Mouse (Mus musculus): ENCODE measurements around the gene Best3.

Best3 gene

DNA sequence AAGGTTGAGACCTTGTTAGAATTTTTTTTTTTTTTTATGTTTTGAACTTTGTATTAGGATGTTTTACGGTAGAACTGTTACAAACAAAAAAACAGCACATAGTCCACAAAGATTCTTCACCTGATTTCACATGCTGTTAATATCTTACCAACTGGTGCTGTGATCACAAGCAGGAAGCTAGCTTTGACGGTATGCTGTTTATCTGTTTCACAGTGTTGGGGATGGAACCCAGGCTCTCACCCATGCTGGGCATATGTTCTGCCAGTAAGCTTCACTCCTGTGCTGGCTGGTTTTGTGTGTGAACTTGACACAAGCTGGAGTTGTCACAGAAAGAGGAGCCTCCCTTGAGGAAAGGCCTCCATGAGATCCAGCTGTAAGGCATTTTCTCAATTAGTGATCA is 8.3 kb upstream of the Best3 start:
- no peak for DNase-seq (ENCODE audit: low read depth in 2 of 2, low spot score in 2 of 2)

DNA sequence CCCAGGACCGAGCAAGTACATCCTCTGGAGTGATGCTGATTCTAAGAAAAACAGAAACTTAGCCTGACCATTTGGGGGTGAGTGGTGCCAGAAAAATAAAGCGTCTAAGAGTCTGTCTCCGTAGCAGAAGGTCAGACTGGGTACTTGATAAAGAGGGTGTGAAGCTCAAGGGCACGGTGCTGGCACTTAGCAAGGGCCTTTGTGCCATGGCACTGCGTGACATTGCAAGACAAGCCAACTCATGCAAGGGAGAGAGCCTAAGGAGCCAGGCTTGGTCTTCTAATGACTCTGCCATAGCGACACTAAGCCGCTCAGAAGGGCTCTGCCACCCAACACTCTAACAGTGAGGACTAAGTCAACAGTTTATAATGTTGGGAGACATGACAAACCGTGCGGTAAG is 7.3 kb upstream of the Best3 start:
- DNase-seq (ENCODE audit: low read depth in 2 of 2, low spot score in 2 of 2) = no peak

DNA sequence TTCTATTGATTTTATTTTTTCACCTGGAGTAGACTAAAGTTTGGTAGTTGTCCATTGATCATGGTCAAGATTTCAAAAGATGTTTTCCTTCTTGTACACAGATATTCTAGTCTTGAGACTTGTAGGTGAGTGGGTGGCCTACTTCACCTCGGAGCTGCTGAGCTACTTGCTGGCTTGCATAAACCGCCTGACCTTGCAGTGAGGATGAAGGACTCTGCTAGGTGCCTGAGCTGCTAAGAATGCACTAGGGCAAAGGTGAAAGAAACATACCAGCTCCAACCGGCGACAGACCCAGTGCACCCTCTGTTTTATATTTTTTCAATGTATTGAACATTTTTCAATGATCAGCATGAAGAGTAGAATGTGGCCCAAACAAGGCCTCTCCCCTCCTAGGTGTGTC is 5.8 kb upstream of the Best3 start:
- no peak for DNase-seq (ENCODE audit: low read depth in 2 of 2, low spot score in 2 of 2)

DNA sequence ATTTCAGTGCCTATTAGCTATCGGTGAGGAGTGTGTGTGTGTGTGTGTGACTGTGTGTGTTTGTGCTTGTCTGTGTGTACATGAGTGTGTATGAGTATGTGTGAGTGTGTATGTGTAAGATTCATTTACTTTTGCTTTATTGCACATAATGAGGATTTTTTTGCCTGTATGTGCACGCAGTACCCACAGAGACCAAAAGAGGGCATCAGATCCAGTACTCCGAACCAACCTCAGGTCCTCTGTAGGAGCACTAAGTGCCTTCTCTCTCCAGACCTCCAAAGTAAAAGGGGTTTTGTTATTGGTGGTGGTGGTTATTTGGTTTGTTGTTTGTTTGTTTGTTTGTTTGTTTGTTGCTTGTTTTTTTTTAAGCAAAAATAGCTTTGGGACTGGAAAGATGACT is 5.2 kb upstream of the Best3 start:
- DNase-seq (ENCODE audit: low read depth in 2 of 2, low spot score in 2 of 2) = peak in 1 of 2 experiments; percentile 8

DNA sequence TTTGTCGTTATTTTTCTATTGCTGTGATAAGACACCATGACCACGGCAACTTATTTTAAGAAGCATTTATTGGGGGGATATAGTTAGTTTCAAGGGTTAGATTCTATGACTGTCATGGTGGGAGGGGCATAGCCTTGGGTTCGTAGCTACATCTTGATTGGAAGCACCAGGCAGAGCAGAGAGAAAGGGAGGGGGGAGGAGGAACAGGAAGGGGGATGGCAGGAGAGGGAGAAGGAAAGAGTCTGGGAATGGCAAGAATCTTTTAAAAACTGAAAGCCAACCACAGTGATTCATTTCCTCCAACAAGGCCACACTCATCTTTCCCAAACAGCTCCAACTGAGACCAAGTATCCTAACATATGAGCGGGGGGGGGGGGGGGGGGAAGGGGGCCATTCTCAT is 3.6 kb upstream of the Best3 start:
- no peak for DNase-seq (ENCODE audit: low read depth in 2 of 2, low spot score in 2 of 2)

DNA sequence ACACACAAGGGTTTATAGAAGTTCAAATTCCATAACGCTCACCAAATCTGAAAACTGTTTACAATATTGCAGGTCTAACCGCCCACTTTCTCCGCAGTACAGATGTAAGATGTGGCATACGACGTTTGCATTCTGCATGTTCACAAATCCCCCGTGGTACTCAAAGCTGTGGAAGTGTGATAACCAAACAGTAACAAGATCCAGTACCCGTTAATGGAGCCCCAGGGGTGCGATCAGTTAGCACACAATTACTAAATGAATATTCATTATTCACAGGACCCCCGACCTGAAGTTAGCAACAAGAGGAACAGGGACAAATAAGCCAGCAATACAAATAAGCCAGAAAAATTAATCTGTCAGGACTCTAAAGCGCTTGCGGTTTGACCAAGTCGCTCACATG is 1.3 kb upstream of the Best3 start:
- DNase-seq (ENCODE audit: low read depth in 2 of 2, low spot score in 2 of 2) = no peak

DNA sequence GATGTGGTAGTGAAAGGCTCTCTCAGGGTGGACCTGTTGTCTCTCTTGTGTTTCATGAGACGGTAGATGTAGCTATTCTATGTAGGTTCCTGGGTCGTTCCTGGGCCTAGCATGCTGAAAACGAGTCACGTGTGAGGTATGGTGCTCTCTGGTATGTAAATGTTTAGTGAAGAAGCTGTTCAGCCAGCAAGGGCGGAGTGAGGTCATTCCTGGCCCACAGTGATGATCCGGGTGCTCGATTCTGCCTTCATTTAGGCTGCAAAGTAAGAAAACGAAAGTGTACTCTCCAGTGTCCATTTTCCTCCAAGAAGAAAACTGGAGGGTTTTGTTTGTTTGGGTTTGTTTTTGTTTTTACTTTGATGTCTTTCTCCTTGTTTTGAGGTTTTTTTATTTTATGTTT is 7.9 kb downstream of the Best3 start:
- no peak for DNase-seq (ENCODE audit: low read depth in 2 of 2, low spot score in 2 of 2)

DNA sequence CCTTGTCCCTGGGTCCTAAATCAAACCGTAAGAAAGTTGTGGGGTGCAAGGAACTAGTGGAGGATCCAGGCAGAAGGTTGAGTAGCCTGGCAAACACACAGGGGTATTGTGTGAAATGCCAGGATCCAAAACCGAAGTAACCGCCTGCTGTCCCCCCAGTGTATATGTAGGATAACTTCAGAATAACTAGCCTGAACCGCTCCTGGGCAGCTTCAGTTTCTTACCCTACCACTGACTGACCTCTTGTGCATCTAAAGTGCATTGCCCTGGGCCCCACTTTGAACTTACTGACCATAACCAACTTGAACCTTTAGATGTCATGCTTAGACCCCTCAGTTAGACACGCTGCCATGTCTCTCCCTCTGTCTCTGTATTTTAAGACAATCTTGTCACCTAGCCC is 9.0 kb downstream of the Best3 start:
- DNase-seq (ENCODE audit: low read depth in 2 of 2, low spot score in 2 of 2) = no peak

DNA sequence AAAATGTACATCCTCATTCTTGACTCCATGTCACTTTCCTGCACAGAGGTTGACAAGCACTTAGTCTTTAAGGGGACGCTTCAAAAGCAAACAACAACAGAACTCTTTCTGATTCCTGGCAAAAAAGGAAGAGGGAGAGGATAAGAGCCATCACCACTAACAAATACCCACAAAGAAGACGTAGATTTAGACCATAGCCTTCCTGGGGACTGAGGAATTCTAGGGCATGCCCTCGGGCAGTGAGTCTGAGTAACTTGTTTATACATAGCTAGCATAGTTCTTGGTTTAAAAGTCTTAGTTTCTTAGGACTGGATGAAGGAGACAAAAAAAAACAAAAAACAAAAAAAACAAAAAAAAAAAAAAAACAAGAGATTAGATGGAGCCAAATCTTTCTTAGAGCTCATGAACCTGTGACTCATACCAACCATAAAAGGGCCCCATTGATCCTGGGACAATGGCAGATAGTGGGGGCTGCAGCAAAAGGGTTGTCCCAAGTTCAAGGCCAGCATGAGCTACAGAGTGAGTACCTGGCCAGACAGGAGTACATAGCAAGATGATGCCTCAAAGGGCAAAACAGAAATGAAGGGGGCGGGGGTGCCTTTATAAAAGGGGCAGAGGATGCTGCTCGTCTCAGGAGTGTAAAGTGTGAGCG is 9.6 kb downstream of the Best3 start:
- DNase-seq (ENCODE audit: low read depth in 2 of 2, low spot score in 2 of 2) = no peak

DNA sequence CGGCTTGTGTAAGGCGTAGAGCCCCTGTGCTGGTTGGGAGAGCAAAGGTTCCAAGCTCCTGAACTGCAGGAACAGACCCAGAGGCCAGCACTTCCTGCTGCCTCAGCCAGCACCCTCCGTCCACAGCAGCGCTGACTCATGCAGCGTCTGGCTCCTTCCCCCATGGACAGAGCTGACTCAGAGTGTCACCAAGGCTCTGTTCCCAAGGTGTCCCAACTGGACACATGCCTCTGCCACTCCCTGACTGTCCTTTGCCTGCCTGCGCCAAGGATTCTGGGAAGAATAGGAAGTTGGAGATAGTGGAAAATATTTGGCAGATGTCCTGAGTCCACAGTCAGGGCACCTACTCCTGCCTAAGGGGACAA is 10.1 kb downstream of the Best3 start:
- no peak for DNase-seq (ENCODE audit: low read depth in 2 of 2, low spot score in 2 of 2)

DNA sequence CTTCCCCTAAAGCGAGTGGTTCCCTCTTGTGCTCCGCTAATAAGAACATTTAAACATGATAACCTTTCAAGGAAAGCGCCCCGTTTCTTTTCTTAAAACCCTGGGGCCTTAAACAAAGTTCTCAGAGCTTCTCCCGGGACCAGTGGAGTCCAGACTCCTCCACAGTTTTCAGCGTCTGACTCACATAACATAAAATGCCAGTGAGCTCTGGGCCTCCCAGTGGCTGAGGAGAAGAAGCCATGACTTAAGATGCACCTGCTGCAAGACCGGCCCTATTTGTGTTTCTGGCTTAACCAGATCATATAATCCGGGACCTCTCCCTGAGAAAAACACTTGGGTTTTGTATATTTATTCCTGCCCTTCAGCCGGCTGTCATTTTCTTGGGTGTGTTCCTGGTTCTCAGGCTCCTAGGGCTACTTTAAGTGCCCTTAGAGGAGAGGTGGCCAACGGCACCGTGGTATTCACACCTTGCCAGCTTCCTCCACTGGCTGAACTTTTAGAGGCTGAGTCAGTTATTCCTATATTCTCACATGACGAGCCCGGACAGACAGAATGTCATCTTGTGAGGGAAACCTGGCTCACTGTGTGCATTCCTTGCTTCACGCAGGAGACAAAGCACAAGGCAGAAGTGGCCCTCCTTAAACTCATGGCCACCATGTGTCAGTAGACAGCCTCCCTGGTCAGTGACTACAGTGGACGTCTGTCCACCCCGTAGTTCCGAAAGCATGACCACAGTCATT is 12.8 kb downstream of the Best3 start:
- DNase-seq (ENCODE audit: low read depth in 2 of 2, low spot score in 2 of 2) = no peak

DNA sequence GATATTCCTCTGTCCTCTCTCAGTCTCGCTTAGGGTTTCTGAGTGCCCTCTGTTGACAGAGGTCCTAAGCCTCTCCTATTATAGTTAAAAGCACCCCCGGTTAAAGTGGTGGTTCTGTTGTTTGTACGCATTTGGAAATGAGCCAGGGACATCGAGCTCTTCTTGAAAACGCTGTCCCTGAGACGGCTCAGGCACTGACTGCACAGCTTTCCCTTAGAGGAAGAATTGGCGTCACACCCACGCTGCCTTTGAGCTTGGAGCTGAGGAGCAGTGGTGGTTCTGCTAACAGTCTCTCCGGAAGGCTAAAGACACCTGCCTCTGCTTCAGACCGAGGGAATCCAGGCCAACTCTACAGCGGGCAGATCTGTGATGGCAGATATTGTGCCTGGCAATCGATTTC is 14.9 kb downstream of the Best3 start:
- DNase-seq (ENCODE audit: low read depth in 2 of 2, low spot score in 2 of 2) = no peak

DNA sequence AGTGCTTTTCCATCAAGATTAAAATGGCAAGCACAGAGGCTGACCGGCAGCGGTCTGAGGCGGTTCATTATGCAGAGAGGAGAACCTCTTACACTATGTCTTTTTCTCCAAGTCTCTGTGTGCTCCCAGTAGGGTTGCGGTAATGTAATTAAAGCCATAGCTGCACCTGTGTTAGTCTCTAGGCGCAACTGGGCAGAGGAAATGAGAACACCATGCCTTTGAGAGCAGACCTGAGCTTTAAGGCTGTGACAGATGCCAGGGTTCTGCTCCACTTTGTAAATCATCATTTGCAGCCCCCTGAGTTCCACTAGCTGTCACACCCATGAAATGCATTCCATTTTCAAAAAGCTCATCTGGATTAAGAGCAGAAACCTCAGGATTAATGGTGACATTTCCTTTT is 18.6 kb downstream of the Best3 start:
- no peak for DNase-seq (ENCODE audit: low read depth in 2 of 2, low spot score in 2 of 2)

DNA sequence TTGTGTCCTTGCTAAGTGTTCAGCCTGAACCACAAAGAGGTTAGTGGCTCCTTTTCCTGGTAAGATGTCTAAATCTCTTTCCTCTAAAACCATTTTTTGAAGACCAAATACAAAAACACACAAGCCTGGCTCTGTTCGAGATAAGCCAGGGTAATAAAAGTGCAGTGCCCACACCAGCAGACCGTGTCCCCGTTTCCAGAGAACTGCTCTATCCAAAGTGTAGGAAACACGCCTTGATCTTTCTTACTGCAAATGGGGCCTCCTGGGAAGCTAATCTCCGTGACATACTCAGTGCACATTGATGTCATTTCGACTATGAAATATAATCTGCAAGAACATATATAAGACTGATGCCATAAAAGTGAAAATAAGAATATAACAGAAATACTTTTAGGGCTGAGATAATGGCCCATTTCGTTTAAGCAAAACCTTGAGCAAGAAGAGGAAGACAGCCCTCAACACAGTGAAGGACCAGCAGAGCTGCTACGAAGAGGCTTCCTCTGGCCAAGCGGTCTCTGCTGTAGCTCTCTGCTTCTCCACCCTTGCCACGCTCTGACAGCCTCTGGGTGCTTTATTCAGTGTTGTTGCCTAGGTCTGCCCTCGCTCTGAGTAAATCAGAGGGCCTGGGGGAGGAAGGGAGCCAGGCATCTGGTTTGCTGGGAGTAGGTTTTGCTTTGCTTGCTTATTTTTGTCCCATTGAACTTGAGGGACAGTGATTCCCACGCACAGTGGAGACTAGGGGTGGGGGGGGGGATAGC is 19.8 kb downstream of the Best3 start:
- DNase-seq (ENCODE audit: low read depth in 2 of 2, low spot score in 2 of 2) = no peak

DNA sequence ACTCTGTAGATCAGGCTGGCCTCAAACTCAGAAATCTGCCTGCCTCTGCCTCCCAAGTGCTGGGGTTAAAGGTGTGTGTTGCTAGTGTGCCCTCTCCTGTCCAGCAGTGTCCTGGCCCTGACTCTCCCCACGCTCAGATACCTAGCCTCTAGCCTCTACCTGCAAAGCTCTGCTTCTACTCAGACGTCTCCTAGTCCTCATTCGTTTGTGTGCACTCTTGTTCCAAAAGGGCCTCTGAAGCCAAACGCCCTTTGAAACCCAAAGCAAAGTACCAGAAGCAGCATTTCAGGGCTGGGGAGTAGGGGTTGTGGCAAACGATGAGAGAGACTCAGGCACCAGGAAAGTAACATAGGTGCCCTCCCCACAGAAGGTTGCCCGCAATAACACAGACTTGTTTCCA is 23.6 kb downstream of the Best3 start:
- DNase-seq (ENCODE audit: low read depth in 2 of 2, low spot score in 2 of 2) = no peak

DNA sequence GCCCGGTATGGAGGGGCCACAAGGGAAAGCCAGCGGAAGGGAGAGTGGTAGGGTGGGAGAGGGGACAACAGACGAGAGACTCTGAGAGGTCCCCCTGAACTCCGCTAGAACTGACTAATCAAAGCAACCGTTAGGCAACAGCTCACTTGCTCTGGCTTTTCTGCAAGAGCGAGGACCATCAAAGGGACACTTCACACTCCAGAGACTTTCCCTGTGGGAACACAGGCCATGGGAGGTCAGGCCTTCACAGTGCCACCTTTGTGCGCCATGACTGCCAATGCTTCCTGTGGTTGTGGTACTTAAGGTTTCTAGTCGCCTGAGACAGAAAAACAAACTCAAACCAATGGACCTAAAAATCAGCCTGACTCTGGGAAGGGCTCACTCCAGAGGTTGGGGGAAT is 24.9 kb downstream of the Best3 start:
- no peak for DNase-seq (ENCODE audit: low read depth in 2 of 2, low spot score in 2 of 2)

DNA sequence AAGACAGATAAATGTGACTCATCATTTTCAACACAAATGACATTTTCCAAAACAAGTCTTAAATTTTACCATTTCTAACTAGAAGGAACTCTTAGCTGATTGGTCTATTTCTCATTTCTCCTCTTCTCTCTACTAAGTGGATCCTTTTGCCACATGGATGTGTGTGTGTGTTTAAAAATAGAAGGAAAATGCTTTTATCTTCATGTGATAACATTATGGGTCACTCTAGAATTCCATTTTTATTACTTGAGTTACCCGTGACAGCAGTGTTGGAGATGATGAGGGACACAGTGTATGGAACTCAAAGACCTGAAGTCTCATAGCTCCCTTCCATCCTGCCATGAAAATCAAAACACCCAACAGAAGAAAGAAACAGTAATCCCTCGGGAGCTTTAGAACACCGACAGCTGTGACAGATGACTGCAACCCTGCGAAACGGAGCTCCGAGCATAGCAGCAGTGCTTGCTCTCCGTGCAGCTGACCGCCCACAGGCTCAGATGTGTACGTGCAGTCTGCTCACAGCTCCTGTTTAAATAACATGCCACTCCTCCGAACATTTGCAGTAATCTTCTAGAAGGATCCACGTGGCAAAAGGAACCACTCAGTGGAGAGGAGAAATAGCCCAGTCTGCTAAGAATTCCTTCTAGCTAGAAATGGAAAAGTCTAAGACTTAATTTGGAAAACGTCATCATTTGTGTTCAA is 27.7 kb downstream of the Best3 start:
- DNase-seq (ENCODE audit: low read depth in 2 of 2, low spot score in 2 of 2) = no peak

DNA sequence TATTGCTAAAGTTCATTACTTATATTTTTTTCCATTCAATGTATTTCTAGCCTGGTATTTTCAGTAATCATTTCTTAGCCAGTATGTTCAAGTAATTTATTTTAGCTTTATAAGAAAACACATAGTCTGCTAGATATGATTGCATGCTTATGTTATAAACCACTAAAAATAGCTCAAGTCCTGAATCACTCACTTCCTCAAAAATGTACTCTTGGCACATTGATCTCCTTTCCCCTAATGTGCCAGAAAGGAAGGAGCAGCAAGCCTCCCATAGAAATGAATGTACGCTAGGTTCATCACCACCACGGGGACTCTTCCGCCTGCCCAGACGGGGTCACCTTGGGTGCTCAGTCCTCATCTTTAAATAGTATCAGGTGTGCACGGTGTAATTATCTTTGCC is 28.5 kb downstream of the Best3 start:
- DNase-seq (ENCODE audit: low read depth in 2 of 2, low spot score in 2 of 2) = no peak

DNA sequence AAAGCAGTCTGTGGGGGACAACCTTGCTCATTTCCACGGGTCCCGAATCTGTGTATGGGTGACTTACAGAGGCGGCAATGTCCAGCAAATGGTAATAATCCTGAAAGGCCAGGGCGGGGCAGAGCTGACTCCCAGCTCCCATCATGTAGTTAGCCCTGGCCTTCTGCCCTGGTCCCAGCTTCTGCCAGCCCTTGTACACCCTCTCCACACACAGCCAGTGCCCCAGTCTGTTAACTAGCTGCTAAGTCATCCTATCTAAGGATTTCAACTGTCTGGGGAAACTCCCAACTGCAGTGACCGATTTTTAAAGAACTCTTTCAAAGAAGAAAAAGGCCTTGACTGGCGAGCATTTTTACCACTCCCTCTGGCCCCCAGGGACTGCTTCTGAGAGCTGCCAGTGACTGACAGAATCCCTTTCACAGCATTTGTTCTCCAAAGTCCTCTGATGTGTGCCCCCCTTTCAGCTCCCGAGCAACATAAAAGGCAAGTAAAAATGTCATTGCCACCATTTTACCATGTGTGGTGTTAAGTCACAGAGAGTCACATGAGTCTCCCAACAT is 32.2 kb downstream of the Best3 start:
- no peak for DNase-seq (ENCODE audit: low read depth in 2 of 2, low spot score in 2 of 2)

DNA sequence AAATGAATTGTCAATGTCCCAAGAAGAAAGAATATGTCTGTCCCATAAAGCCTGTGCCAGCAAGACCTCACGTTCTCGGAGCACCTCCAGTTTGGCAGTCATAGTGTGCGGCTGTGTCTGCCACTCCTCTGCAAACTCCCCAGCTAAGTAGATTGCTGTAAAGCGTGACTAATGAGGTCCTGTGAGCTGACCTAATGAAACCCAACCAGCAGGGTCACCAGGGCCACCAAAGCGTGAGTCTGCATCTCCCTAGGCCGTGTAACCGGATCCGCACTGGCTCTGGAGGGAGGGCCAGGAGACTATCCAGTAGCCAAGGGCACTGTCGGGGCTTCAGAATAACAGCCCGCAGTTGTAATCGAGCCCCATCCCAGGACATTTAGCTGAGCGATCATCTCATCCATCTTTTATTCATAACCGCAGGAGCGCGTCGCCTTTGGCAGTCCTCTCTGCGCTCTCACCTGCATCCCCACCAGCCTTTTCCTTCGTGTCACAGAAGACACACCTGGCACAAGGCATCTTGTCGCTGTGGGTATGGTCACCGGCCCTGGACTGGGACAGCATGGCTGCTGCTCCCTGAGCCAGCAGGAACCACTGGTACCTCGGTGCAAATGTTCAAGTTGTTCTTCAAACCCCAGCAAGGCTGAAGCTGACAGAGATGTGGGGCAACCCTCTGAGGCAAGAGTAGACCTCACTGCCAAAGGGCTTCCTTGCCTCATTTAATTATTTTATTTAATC is 35.1 kb downstream of the Best3 start:
- no peak for DNase-seq (ENCODE audit: low read depth in 2 of 2, low spot score in 2 of 2)

DNA sequence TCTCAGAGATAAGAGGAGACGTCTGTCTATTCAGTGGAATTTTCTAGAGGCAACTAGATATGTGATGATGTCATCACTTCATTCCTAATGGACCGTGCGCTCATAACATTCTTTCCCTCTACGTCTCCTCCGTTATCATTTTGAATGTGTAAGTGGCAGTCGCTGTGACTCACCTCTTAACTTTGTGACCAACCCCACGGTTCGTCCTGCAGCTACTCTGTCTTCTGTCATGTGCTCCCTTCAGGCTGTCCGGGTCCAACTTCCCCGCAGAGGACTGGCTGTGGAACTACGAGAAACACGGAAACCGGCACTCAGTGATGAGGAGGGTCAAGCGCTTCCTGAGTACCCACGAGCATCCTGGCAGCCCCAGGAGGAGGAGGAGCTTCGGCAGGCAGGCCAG is 37.6 kb downstream of the Best3 start:
- no peak for DNase-seq (ENCODE audit: low read depth in 2 of 2, low spot score in 2 of 2)

All from CD8-positive naive resting alpha-beta T cell, adult 2 months (primary cell).